9 mouse cellular contexts compared by ENCODE assay signal in the genomic region with DNA sequence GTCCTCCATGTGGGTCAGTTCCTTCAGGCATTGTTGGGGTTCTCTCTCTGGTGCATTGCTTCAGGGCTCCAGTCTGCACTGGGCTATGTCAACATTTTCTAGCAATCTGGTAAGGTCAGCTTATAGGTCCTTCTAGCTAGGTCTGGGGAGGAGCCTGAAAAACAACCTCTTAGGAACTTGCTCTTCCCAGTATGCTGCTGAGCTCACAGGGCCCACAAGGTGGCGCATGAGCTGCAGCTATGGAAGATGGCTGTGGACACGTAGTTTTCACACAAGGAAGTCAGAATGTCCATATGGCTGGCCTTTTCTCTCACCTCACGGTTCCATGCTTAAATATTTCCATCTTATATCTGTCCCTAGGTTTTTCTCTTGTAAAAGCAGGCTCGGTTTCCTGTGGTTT. TPM values are rescaled to one million over a fixed set of nuclear protein-coding genes. Genes with fewer than 3 reads are reported as not detected.
DNase-seq lines count a peak whose midpoint lies in the region; ATAC-seq lines count a peak whose summit lies in the region.
"Had no signal": no experiment of that assay in that cellular context is flagged by ENCODE, and none has a peak within 500 bp of the region (broad histone marks: within the 10 kb centered on the region; RNA-seq: fewer than 3 reads in every experiment).

No protein-coding gene starts in this region.

- no peaks in the 10 kb centered on the region for H3K36me3 ChIP-seq in forebrain, embryonic 14.5 days (ENCODE audit: control insufficient read depth, insufficient read depth, low read length)
- H3K36me3 ChIP-seq in kidney, embryonic 14.5 days (ENCODE audit: control insufficient read depth, insufficient read depth, low read length), result no peaks in the 10 kb centered on the region
- H3K36me3 ChIP-seq in neural tube, embryonic 14.5 days (ENCODE audit: control insufficient read depth, insufficient read depth, low read length), result no peaks in the 10 kb centered on the region

- no peaks in the 10 kb centered on the region for H3K9me3 ChIP-seq in forebrain, embryonic 14.5 days (replicated peaks; ENCODE audit: control insufficient read depth, low read length)
- no peaks in the 10 kb centered on the region for H3K9me3 ChIP-seq in kidney, embryonic 14.5 days (ENCODE audit: control insufficient read depth, low read length)
- no peaks in the 10 kb centered on the region for H3K9me3 ChIP-seq in neural tube, embryonic 14.5 days (ENCODE audit: control insufficient read depth, low read length)

- no peak overlapping the region for H3K4me3 ChIP-seq in forebrain, embryonic 14.5 days (ENCODE audit: low read depth, low read length)
- H3K4me3 ChIP-seq in kidney, embryonic 14.5 days (ENCODE audit: low read length), result no peak overlapping the region
- no peak overlapping the region for H3K4me3 ChIP-seq in neural tube, embryonic 14.5 days (ENCODE audit: low read depth, low read length)

- no peaks in the 10 kb centered on the region for H3K27me3 ChIP-seq in forebrain, embryonic 14.5 days (replicated peaks; ENCODE audit: control insufficient read depth, insufficient read depth, low read length)
- H3K27me3 ChIP-seq in kidney, embryonic 14.5 days (ENCODE audit: control insufficient read depth, insufficient read depth, low read length), result no peaks in the 10 kb centered on the region
- H3K27me3 ChIP-seq in neural tube, embryonic 14.5 days (ENCODE audit: control insufficient read depth, insufficient read depth, low read length), result no peaks in the 10 kb centered on the region

- H3K4me2 ChIP-seq in forebrain, embryonic 14.5 days (ENCODE audit: low read length), result no peak overlapping the region
- no peak overlapping the region for H3K4me2 ChIP-seq in kidney, embryonic 14.5 days (replicated peaks; ENCODE audit: low read depth, low read length)
- H3K4me2 ChIP-seq in neural tube, embryonic 14.5 days (ENCODE audit: low read depth, low read length), result no peak overlapping the region

- H3K9ac ChIP-seq in forebrain, embryonic 14.5 days (ENCODE audit: low read length), result no peak overlapping the region
- H3K9ac ChIP-seq in kidney, embryonic 14.5 days (ENCODE audit: low read depth, low read length), result no peak overlapping the region
- H3K9ac ChIP-seq in neural tube, embryonic 14.5 days (replicated peaks; ENCODE audit: low read depth, low read length), result no peak overlapping the region

- no peak overlapping the region for H3K27ac ChIP-seq in forebrain, embryonic 14.5 days (ENCODE audit: low read depth, low read length)
- no peak overlapping the region for H3K27ac ChIP-seq in kidney, embryonic 14.5 days (ENCODE audit: low read depth, low read length)
- H3K27ac ChIP-seq in neural tube, embryonic 14.5 days (ENCODE audit: low read depth, low read length), result no peak overlapping the region
- H3K27ac ChIP-seq: macrophage had no signal

- WGBS in forebrain, embryonic 14.5 days, result 5% methylated on average over 4 of the region's 4 CpGs
- WGBS in kidney, embryonic 14.5 days, result 4% methylated on average over 4 of the region's 4 CpGs
- 4% methylated on average over 4 of the region's 4 CpGs for WGBS in neural tube, embryonic 14.5 days

- intact Hi-C loops in heart, postnatal 25 days (cut with DNase I), result no loop called here
- intact Hi-C loops in left cerebral cortex, postnatal 4 days (cut with DNase I), result loop anchor here (10.0 kb wide), 1 partner anchor 753 kb away; no protein-coding TSS in a partner anchor

- H3K4me1 ChIP-seq in forebrain, embryonic 14.5 days (ENCODE audit: control insufficient read depth, insufficient read depth, low read length), result no peaks in the 10 kb centered on the region
- H3K4me1 ChIP-seq in kidney, embryonic 14.5 days (ENCODE audit: control insufficient read depth, insufficient read depth, low read length), result no peaks in the 10 kb centered on the region
- H3K4me1 ChIP-seq in neural tube, embryonic 14.5 days (ENCODE audit: control insufficient read depth, insufficient read depth, low read length), result no peaks in the 10 kb centered on the region

- DNase-seq in heart, postnatal 4 days, result peak; percentile 56
- no peak for DNase-seq in heart, postnatal 25 days (ENCODE audit: low spot score)
- DNase-seq in c-Kit-positive CD71-positive TER-119-positive erythroid progenitor cells, embryonic 14.5 days (ENCODE audit: low spot score), result peak; percentile 12
- peak; percentile 81 for DNase-seq in forebrain, embryonic 14.5 days (ENCODE audit: low spot score)
- peak; percentile 79 for DNase-seq in left cerebral cortex, postnatal 4 days
- no peak for DNase-seq in natural killer cell, adult 2 months (ENCODE audit: low spot score in 2 of 2)

- peak; percentile 70 for ATAC-seq in forebrain, embryonic 14.5 days
- ATAC-seq in kidney, embryonic 14.5 days (ENCODE audit: low FRiP score, low TSS enrichment), result peak; percentile 57; the same call in 1 of the 2 replicates
- ATAC-seq in neural tube, embryonic 14.5 days (ENCODE audit: low read depth), result peak; percentile 87

RNA-seq across cellular contexts. Expression of gene Gm7361, which starts 24.8 kb away (rescaled TPM):
- total RNA-seq in heart, postnatal 4 days (2021), result not detected
- not detected for total RNA-seq in heart, postnatal 25 days (2021)
- 0.09 TPM in 1 of 2 replicates, not detected in the other for polyA plus RNA-seq in forebrain, embryonic 14.5 days (2014; fragmentation: Nextera tagmentation; extraction: Ambion mirVana)
- not detected in 2 replicates for polyA plus RNA-seq in kidney, embryonic 14.5 days (2014; fragmentation: Nextera tagmentation; extraction: Ambion mirVana)
- under 1 TPM; 0.24 to 0.30 TPM for total RNA-seq in left cerebral cortex, postnatal 4 days (2021)
- polyA plus RNA-seq in neural tube, embryonic 14.5 days (2014; fragmentation: Nextera tagmentation; extraction: Ambion mirVana), result 0.42 and 0.66 TPM in 2 replicates
- polyA plus RNA-seq: macrophage had no signal

Comparison
In these comparisons a context has a peak if more than half of its experiments do, and no peak if none do; other contexts are left out.
1. DNase-seq: peak in heart, postnatal 4 days (single experiment), c-Kit-positive CD71-positive TER-119-positive erythroid progenitor cells, embryonic 14.5 days (single experiment), forebrain, embryonic 14.5 days (single experiment) and left cerebral cortex, postnatal 4 days (single experiment); none in heart, postnatal 25 days (single experiment) and natural killer cell, adult 2 months (0 of 2).
2. Peak in every context shown above with its lines, with median percentiles within 50 percentile points of each other: ATAC-seq.